Mouse (Mus musculus): ENCODE measurements at regions not wholly inside any gene's neighbourhood (a gene's known extent, or its start where the extent isn't known, plus 50 kb on each side); places are given as distances from the start of the nearest gene placed in this dataset.
"Not testable (repeated sequence)": the region's sequence is repeated elsewhere in the genome, so short reads cannot be mapped to it uniquely, and the experiment has no call there.

DNA sequence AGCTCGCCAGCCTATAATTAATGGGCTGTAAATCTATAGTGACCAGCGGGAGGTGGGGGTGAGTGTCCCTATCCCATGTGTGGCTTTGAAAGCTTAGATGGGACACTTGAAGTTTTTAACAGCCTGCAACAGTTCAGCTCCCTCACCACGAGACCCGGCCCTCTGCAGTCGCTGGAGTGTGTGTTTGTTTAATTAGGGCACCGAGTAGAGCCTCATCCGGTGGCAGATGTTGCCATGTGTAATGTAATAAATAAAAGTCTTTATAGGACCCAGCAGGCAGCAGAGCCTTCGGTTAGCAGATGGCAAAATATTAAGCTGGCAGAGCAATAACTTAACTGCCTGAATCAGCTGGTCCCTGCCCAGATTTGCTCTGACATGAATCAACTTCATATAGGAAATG lies 177.1 kb downstream of the Nucb2 start:
- no peak for DNase-seq

DNA sequence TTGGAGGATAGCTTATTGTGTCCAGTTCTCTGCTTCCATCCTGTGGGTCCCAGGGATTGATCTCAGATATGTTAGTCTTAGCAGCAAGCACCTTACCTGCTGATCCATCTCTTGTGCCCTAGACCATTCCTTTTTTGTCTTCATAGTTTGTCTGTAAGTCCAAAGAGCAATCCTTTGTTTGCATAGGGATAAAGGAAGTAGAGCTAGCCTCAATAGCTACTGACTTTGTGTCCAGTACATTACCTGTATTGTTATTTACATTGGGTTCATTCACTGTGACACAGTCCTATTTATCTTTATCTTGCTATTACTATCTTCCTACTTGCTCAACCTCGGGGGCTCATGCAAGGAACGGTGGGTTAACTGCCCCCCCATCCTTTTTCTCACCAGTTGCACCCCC lies 196.2 kb downstream of the Nucb2 start:
- no peak for DNase-seq

DNA sequence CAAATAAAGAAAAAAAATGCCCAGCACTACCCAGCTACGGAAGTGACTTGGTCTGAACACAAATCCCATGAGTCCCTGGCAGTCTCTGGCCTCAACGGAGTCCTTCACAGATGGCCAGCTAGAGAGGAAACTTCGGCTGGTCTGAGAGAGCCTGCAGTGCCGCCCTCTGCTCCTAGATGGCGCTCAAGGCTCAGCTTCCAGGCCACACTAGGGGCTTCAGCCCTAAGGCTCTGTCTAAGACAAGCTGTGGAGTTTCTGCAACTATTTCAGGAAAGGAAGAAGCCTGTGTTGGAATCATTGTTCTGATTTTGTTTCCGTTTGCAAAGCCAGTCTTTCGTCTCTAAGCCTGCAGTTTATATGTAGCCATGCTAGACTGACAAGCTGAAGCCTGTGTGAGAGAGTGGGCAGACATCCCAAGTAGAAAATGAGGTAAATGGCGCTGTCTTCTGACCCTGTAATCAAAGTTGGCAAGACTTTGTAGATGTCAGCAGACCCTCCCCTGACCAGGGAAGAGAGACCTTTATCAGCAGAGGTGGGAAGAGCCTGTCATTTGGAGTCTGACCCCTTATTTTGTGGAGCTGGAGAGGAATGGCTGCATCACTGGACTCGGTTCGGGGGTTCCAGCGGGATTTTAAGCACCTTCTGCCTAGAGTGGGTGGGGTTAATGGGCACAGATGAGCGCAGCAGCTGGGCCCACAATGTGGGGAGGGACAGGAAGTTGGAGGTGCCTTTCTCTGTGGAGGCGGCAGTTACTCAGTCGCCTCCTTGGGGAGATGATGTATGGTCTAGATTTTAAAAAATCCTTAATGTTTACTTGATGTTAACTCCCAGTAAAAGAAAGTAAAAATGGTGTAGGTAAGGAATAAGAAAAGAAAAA lies 197.5 kb downstream of the Nucb2 start:
- peak; percentile 92 to 93 for DNase-seq

DNA sequence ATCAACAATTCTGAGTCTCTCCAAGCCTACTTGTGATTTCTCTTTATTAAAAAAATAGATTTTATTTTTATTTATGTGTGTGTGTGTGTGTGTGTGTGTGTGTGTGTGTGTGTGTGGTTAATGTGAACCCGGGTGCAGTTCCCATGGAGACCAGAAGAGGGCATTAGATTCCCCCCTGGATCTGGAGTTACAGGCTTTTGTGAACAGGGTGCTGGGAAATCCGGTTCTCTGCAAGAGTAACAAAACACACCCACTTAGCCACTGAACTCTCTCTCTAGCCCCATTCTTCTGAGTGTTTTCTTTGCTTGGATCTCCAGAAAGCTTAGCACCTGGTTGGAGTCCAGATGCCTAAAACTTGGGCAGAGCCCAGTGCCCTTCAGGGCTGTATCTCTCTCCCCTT lies 198.4 kb downstream of the Nucb2 start:
- DNase-seq, result no peak

DNA sequence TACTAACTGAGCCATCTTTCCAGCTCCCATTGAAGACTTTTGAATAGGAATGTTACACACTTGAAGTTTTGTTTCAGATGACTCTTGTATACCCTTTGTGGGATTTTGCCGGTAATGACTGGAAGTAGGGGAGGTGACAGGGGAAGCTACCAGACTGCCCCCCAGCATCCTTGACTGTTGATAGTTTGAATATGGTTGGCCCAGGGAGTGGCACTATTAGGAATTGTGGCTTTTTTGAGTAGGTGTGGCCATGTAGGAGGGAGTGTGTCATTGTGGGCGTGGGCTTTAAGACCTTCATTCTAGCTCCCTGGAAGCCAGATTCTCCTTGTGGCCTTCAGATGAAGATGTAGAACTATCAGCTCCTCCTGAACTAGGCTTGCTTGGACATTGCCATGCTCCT lies 207.4 kb downstream of the Nucb2 start:
- DNase-seq, result no peak

DNA sequence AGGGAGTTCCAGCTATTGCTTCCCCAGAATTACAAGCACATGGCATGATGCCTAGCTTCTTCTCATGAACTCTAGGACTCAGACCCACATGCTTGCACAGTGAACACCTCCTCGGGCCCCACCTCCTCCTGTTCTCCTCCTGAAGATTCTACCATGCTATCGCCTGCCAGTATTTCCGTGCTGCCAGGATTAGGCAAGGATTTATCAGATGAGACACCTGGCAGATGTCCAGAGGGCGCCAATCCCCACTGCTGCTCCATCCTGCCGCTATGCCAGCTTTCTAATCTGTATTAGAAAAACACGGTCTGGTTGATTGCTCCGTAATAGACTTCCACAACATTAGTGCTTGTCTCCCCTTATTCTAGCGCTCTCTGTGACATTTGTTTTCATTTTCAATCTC lies 209.0 kb downstream of the Nucb2 start:
- no peak for DNase-seq

DNA sequence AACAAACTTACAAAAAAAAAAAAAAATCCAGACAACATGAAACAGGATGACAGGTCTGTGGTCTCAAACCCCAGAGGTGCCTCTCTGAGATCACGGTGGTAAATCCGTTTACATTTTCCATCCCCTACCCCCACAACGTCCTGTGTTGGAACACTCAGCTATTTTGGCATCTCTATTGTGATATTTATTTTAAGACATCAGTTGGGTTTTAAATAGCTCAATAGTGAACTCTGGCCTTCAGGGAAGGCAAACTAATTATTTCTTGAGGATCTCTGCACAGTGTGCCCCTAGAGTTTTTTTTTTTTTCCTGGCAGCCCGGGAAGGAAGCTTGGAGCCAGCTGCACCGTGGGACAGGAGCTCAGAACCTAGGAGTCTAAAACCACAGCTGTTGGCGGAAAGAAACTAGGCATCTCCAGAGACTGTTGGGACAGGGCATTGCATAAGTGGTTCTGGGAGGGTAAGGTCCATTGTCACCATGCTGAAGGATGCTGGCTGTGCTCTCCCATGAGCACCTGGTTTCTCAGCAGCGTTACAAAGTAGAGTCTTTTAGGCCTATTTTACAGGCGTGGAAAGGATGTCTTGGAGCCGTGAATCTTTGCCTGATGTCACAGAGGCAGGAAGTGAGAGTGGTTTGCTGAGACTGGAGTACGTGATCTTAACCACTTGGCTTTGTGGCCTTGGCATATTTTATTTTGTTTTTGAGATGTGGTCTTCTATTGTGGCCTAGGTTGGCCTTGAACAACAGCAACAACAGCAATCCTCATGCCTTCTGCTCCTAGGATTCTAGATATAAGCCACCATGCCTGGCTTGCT lies 211.3 kb downstream of the Nucb2 start:
- peak in 1 of 2 experiments; percentile 21 for DNase-seq

DNA sequence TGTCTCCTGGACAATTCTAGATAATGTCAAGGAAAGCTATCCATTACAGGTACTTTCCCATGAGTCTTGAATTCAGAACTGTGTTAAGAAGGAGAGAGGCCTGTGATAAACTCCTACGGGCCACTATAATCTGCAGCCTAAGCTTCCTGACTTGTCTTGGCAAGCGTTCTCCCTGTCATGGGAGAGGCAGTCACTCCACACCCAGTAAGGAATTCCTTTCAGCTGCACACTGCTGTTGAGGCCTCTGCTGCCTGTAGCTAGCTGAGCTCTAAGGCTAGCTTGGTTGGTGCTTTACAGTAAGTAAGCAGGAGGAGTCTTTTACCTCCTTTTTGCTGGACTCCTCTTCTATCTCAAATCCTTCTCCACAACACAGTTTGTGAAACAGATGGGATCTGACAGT lies 224.2 kb downstream of the Nucb2 start:
- peak; percentile 17 to 23 for DNase-seq

DNA sequence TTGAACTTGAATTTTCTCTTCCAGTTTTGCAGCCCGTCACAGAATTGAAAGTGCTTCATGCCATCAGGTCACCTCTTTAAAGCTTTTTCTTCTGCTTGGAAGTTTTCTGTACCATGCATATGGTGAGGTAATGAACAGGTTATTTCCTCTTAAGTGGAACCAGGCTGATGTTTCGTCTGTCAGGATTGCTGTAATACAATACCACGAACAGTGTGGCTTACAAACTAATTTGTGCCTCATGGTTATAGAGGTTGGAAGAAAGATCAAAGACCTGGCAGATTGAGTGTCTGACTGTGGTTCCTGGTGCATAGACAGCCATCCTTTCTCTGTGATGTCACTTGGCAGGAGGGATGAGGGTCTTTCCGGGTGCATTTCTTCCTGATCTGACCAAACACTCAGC lies 225.6 kb downstream of the Nucb2 start:
- no peak for DNase-seq

DNA sequence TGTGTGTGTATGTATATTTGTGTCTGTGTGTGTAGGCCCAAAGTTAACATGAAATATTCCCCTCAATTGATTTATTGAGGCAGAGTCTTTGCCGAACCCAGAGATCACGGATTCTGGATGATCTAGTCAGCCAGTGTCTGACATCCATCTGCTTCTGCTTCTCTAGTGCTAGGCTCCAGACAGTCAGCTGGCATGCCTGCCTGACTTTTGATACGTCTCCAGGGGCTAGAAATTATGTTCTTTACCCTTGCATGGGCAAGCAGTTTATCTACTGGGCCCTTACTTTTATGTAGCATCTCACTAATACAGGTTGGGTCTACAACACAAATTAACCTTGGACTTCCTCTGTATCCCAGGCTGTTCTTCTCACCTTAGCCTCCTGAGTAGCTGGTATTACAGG lies 231.5 kb downstream of the Nucb2 start:
- no peak for DNase-seq

DNA sequence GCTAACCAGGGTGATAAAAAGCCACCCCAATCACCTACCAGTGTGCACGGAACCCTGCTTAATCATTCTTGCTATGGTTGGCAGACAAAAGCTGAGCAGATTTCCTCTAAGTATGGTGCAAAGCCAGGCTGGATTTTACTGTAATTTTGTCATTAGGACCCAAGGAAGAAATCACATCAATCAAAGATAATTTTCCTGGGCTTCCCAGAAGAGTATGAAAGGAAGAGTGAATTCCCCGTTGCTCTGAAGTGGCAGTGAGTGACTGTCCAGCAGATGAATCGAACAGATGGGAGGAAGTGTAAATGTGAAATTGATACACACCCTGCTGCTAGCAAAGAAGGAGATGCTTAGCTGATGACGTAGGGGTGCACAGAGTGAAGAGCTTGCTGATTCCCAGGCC lies 232.2 kb downstream of the Nucb2 start:
- DNase-seq, result no peak

DNA sequence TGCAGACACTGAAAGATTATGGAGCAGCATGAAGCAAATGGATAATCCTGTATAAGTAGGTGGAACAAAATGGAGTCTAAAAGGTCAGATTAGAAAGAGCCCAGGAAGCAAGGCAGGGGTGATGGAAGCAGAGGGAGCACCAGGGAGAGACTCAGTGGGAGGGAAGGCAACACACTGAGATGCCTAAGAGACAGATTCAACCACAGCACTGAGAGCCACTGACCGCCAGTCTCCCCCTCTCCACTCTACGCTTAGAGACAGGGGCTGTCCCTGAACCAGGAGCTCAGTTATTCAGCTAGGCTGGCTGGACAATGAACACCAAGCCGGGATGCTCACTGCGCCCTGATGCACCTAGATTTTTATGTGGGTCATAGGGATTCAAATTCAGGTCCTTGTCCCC lies 233.8 kb downstream of the Nucb2 start:
- no peak for DNase-seq

DNA sequence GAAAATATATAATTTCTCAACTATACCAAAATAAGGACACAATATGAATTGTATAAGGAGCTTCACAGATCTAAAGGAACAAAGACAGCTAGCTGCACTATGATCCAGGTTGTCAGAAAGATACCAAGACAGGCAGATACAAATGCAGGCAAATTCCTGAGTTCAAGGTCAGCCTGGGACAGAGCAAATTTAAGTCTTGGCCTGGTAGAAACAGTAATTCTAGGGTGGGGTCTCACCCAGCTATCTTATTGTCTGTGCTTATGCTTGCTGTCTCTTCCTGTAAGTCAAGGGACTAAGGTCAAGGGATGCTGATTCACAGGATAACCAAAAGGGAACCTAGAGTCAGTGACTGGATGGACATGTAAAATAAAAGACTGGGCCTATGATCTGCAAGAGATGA lies 250.4 kb downstream of the Nucb2 start:
- DNase-seq, result no peak

DNA sequence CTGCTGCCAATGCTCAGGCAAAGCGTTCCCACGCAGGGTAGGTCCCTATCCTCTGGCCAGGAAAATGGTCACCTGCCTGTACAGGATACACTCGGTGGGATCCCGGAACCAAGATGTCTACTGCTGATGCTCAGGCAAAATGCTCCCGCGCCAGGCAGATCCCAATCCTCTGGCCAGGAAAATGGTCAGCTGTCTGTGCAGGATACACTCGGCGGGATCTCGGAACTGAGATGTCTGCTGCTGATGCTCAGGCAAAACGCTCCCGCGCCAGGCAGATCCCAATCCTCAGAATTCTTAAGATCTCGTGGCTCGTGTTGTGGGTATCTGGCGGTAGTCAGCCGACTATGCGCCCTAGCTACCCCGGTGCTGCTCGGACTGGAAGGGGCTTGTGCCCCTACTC lies 288.0 kb downstream of the Nucb2 start:
- DNase-seq, result not testable (repeated sequence)

DNA sequence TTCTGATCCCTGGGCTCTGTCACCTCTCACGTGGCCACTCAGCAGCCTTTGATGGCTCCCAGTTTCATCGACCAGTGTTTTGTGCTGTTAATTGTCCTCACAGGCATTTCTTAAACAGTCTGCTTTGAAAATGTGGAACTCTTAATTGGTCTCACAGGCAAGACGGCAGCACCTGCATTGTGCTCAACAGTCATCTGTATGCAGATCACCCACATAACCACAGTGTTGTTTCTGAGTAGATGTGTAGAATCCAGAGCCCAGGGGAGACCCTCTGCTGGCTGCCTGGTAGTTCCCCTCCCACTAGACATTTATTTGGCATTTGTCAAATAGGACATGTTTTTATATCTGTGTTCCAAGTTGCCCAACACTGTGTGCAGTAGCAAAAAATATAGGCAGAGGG lies 304.3 kb downstream of the Nucb2 start:
- DNase-seq, result no peak

DNA sequence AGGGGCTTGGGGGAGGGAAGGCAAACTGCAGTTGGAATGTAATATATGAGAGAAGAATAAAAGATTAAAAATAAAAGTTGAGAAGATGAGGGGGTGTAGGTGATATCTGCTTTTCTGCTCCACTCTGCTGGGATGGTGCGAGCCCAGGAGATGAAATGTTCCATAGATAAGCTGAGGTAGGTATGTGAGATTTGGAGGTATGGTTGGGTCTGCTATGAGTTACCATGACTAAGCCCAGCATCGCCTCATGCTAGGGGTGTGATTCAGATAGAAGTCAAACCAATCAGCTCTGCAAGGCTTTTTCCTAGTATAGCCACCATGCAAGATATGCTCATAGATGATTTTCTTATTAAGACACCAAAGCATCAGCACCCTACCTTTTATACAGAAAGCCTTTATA lies 312.3 kb downstream of the Nucb2 start:
- no peak for DNase-seq

DNA sequence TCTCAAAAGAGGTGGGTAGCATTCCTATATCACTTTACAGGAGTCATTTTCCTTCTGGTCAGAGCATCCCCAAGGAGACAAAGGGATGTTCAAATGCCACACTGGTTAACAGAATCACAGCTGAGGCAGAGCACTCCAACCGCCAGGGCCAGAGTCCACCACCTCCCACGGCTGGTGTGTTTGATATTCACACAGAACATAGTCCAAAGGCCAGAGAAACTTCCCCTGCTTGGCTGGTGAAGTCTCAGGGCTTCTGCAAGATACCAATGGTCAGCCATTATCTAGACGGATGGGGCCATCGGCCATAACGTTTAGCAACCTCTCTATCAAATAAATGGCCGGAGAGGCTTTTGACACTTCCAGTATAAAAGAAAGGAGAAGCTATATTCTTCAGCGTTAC lies 313.8 kb downstream of the Nucb2 start:
- peak; percentile 2 to 17 for DNase-seq

DNA sequence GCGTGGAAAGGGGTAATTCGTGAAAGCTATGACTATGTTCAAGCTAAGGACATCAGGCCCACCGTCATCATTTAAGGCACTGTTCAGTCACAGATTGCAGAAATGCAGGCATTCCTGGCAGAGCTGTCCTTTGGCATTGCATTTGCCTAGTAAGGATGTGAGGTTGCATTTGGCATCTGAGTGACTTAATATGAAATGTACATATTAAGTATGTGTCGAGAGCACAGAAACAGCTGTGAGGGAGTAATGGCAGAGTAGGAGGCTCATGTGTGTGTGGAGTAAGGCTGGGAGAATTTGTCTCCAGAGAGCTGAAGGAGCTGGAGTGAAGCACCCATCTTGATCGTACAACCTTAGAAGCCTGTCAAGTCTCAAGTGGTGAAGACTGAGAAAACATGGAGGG lies 316.4 kb downstream of the Nucb2 start:
- no peak for DNase-seq

DNA sequence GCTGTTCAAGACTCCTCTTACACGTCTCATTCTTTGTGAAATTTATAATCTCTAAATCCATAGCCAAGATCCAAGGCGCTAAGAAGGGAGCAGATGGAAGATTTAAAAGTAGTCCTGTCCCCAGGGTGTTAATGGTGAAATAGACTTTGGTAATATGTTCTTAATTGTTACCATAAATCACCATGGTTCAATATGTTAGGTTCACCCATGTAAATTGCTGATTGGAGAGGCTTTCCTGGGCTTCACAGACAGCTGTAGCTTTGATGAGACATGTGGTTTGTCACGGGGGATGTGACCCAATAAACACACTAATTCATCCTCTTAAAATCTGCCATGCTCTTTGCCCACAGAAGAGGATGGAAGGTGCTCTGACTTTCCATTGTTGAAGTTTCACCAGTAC lies 338.7 kb downstream of the Nucb2 start:
- no peak for DNase-seq

DNA sequence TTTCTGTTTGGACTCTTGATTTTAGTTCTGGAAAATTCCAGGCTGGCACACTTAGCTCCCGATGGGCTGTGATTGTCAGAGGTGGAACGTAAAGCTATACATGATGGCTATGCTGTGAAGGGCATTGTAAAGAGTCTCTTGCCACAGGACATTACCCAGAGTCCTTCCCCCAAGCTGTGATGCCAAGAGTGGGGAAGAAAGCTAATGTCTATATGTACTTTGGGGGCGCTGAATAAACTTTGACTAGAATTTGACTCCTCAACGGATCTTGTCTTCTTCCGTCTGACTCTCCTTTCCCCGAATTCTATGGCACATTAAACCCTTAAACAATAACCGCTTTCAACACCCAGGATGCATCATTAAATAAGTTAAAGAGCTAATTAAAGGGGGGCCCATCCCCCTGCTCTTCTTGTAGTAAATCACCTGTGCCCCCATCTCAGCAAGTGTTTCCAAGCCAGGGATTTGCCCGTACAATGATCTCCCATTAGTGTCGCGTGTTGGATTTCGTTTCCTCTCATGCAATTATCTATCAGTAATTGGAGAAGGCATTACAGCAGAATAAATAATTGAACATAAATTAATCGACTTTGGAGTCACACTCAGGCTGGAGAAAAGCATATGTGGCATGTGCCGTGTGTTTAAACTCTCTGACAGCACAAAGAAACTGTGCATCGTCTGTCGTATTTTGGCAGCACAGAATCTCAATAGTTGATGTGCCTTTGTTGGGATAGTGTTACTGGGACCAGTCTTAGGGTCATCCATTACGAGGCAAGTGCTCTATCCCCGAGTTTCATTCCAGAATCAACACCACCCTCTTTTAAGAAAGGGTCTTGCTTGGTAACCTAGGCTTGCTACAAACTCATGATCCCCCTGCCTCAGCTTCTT lies 343.9 kb downstream of the Nucb2 start:
- DNase-seq, result no peak

DNA sequence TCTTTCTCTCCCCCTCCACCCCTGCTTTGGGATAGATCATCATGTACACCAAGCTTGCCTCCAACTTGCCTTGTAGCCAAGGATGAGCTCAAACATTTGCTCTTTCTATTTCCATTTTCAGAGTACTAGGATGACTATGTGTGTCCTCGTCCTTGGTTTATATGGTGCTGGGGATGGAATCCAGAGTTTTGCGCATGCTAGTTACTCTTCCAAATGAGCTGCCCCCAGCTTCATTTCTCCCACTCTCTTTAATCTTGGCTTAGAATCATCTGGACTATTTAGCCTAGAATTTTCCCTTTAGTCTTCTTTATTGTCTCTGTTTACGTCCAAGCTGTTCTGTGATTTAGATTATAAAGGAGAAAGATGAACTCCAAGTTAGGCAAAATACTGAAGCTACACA lies 349.2 kb downstream of the Nucb2 start:
- no peak for DNase-seq

DNA sequence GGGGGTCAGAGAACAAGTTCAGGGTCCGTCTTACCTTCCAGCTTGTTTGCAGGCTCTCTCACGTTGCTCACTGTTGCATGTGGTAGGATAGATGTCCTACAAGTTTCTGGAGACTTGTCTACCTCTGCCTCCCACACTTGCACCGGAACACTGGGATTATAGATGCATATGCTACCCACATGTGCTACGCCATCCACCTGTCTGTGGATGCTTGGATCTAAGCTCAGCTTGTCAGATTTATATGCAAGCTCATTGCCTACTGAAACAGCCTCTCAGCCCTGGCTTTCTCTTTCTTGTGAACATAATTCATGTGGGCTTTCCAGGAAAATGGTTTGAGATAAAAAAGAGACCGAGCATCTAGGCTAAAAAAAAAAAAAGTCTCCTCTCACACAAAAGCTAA lies 353.0 kb downstream of the Nucb2 start:
- no peak for DNase-seq

DNA sequence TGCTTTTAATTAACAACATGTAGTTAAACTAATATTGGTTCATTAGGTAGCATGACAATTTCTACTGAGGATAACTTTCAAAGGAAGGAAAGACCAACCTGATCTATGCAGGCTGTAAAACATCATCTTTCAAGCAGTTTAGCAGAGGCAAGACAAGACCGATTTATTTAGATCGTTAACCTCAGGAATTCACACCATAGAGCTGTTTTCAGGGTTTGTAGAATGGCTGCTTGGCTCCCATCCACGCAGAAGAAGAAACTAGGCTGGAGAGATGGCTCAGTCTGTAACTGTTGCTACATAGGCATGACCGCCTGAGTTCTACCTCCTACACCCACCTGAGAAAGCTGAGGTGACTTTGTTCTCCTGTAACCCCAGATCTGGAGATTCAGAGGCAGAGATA lies 353.6 kb downstream of the Nucb2 start:
- DNase-seq, result peak; percentile 46 to 47
